Mouse (Mus musculus): ENCODE results near the gene Comt. TPM values are rescaled to one million over a fixed set of nuclear protein-coding genes. Genes with fewer than 3 reads are reported as not detected.
A peak's percentile ranks its signal among the peaks of the same experiment; 100 is the strongest.

The Comt gene
- total RNA-seq, 2 experiments from 2014 or later, result 35.4 to 38.4 TPM

GRCm38 (mm10) chr16:18392469-18393426, 33.9 kb downstream of the Comt start:
- DNase-seq, result peak; percentile 82 to 85
- intact Hi-C loops (cut with DNase I), result no loop called here

- no peak for DNase-seq
- intact Hi-C loops (cut with DNase I), result no loop called here
Measured at GRCm38 (mm10) chr16:18391728-18392127, 34.9 kb downstream of the Comt start.

DNA sequence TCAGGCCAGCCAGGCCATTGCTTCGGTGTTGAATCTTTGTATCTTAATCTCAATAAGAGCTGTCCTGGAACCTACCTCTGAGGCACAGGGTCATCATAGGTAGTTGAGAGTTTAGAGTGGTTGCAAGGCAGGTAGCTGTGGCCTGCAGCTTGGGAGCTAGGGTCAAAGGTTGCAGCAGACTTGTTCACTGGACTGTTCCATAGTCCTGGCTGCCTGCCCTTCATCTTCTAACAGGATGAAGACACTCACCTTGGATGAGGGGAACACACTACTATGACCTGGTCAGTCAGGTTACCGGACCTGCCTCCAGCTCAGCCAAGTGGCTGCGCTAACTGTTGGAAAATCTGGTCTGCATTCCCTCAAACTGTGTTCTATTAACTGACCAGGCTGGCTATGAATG, 35.5 kb downstream of the Comt start:
- intact Hi-C loops (cut with DNase I), result no loop called here
- peak in 1 of 2 experiments; percentile 9 for DNase-seq

- intact Hi-C loops (cut with DNase I), result no loop called here
- DNase-seq, result no peak
Measured at GRCm38 (mm10) chr16:18390399-18390798, 36.3 kb downstream of the Comt start.

- intact Hi-C loops (cut with DNase I), result loop anchor here (2.0 kb wide), 1 partner anchor 38 kb away; no protein-coding TSS in a partner anchor
- DNase-seq, result peak in 1 of 2 experiments; percentile 14
Measured at GRCm38 (mm10) chr16:18388583-18389435, 37.8 kb downstream of the Comt start.

DNA sequence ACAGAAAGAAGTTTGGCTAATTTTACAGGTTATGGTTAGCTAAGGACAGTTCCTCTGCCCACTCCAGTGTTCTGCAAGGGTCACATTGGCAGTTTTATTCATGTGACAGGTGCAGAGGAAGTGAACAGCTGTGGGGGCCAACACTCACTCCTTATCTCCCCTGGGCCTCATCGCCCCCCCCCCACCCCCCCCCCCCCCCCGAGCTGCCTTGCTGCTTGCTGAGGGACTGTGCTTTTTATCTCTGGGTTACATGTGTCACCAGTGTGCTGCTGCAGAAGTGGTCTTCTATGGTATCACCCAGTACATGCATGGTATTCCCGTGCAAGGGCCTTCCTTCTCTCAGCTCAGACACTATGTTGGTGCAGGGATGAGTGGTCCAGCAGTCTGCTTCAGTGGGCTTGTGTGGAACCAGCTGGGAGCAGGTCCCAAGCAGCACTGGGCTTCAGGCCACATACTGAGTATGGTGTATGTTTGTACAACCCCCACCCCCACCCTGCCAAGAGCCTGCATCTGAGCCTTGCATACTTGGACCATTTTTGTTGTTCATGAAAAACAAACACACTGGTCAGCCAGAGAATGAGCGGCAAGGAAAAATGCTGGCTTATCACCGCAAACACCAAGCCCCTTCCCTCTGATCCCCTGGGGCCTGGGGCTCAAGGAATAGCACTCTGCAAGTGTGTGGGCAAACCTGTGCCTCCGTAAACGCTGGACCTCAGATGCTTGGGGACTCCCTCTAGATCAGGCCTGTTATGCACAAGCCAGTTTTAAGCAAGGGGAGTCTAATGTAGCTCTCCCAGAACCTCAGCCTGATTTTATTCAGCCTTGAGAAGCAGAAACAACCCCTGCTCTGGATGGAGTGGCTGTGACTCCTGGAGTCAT, 38.7 kb downstream of the Comt start:
- intact Hi-C loops (cut with DNase I), result loop anchor here (2.0 kb wide), 1 partner anchor 37 kb away; no protein-coding TSS in a partner anchor
- DNase-seq, result peak in 1 of 2 experiments; percentile 11

DNA sequence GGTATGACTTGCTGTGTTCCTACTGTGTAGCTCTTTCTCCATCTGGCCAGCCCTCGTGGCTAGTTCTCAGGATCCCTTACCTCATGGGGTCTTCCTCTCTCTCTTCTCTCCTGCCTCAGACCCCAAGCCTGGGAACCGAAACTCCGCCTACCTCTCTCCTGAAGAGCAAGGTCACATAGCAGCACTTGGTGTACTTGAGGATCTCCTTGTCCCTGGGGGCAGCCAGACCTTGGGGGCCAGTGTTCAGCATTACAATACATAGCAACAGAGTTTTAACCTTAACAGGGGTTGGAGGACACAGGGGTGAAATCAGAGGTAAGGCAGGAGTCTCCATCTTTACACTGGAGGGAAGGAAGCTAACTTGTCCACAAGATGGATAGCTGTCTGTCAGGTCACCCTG, 39.7 kb downstream of the Comt start:
- DNase-seq, result no peak
- intact Hi-C loops (cut with DNase I), result no loop called here

DNA sequence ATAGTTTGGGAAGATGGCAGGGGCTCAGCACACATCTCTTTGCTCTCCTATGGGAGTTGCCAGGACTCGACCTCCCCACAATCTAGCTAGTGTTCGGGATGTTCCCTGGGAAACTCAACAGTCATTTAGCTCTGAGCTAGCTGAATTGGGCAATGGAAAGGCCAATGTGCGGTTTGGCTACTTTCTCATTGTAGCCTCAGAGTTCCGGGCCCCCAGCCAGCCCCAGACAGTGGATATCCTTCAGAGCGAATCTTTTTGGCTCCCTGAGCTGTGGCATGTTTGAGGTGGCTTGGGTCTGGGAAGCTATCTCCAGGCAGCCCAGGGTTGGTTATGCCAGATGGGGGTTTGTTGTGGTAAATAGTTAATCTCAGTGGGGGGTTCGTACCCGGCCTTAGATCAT, 40.2 kb downstream of the Comt start:
- DNase-seq, result peak in 1 of 2 experiments; percentile 42

DNA sequence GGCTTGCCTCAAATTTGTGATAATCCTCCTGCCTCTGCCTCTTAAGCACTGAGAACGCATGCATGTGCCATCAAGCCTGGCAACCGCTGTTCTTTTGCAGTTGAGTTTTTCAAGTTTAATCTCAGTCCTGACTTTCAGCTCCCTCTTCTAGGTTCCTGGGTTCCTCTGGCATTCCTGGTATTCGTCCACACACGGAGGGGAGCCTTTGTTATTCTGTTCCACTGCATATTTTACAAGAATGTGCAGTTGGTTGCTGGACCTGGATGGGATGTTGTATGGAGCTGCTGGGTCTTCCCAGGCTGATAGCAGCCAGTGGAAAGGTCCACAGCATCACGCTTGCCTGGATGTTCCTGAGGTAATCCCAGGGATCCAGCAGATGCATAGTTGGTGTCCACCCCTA, 41.2 kb downstream of the Comt start:
- intact Hi-C loops (cut with DNase I), result no loop called here
- no peak for DNase-seq

More for the DNA sequence above, 40.2 kb downstream of the Comt start:
- intact Hi-C loops (cut with DNase I), result no loop called here

DNA sequence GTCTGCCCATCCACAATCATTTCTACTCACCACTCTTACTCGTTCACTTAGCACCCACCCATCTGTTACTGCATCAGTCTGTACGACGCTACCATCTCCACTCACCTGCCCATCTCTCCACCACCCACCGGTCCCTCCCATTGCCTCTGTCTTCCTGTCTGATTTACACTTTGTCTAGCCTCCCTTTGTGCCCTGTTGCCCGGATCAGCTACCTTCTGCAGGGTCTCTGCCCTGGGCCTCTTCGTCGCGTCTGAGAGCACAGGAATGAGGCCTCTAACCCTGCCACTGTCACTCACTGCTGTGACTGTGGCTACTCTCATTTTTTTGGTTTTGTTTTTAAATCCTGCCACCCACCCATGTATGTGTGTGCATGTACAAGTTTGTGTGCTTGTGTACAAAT, 42.0 kb downstream of the Comt start:
- no peak for DNase-seq
- intact Hi-C loops (cut with DNase I), result no loop called here

GRCm38 (mm10) chr16:18384211-18384610, 42.4 kb downstream of the Comt start:
- intact Hi-C loops (cut with DNase I), result no loop called here
- DNase-seq, result no peak

- intact Hi-C loops (cut with DNase I), result no loop called here
- no peak for DNase-seq
Measured at GRCm38 (mm10) chr16:18383756-18384155, 42.9 kb downstream of the Comt start.

- intact Hi-C loops (cut with DNase I), result no loop called here
- no peak for DNase-seq
Measured at GRCm38 (mm10) chr16:18383045-18383726, 43.5 kb downstream of the Comt start.

GRCm38 (mm10) chr16:18381621-18382258, 44.9 kb downstream of the Comt start:
- DNase-seq, result no peak
- intact Hi-C loops (cut with DNase I), result no loop called here

- intact Hi-C loops (cut with DNase I), result no loop called here
- DNase-seq, result no peak
Measured at GRCm38 (mm10) chr16:18380495-18381063, 46.1 kb downstream of the Comt start.

- no peak for DNase-seq
- intact Hi-C loops (cut with DNase I), result no loop called here
Measured at GRCm38 (mm10) chr16:18379338-18380001, 47.2 kb downstream of the Comt start.

- intact Hi-C loops (cut with DNase I), result no loop called here
- no peak for DNase-seq
Measured at GRCm38 (mm10) chr16:18378489-18378888, 48.2 kb downstream of the Comt start.

DNA sequence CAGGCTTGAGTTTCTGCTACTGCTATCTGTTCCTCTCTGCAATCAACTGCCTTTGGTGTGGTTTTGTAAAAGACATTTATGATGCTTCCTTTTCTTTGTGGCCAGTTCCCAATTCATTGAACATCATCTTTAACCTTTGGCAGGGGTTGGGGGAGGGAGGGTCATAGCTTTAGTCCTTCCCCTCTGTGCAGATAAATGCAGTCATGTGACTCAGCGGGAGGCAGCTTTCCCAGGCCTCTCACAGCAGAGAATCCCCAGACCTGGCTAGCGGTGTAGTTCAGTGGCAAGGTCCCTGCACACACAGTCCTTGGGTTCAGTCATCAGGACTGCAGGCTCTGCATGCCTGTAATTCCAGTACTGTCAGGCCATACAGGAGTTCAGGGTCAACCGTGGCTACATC, 49.4 kb downstream of the Comt start:
- no peak for DNase-seq
- intact Hi-C loops (cut with DNase I), result no loop called here
